Mouse (Mus musculus) embryonic facial prominence, embryonic 12.5 days (tissue): Measurements from ENCODE around the gene Farp1. TPM values are rescaled to one million over a fixed set of nuclear protein-coding genes. Genes with fewer than 3 reads are reported as not detected.
A peak's percentile ranks its signal among the peaks of the same experiment; 100 is the strongest.

Experiments
- ATAC-seq: fragments of 200-750 bp; cut with Nextera tagmentation; 2 replicates; pipeline ENCODE4 v1.8.0; 2017; ENCODE audit not compliant: insufficient number of reproducible peaks, insufficient read depth, low FRiP score, low TSS enrichment
- H3K27ac ChIP-seq: fragments of 300-500 bp; sonication (generic); 2 replicates; pipeline ENCODE4 v1.5.1; 2016; ENCODE audit warnings: mild to moderate bottlenecking
- H3K27me3 ChIP-seq: fragments of 300-500 bp; sonication (generic); 2 replicates; pipeline ENCODE4 v1.6.1; 2016; ENCODE audit warnings: mild to moderate bottlenecking, moderate library complexity
- H3K36me3 ChIP-seq: fragments of 300-500 bp; sonication (generic); 2 replicates; pipeline ENCODE4 v1.6.1; 2016; ENCODE audit warnings: mild to moderate bottlenecking
- H3K4me1 ChIP-seq: fragments of 300-500 bp; sonication (generic); 2 replicates; pipeline ENCODE4 v1.6.1; 2016
- H3K4me2 ChIP-seq: fragments of 300-500 bp; sonication (generic); replicated peaks from 2 replicates; pipeline ENCODE4 v1.6.1; 2016; ENCODE audit warnings: mild to moderate bottlenecking, moderate library complexity
- H3K4me3 ChIP-seq: fragments of 300-500 bp; sonication (generic); 2 replicates; pipeline ENCODE4 v1.5.1; 2016; ENCODE audit warnings: mild to moderate bottlenecking
- H3K9ac ChIP-seq: fragments of 300-500 bp; sonication (generic); 2 replicates; pipeline ENCODE4 v1.6.1; 2016; ENCODE audit warnings: mild to moderate bottlenecking, moderate library complexity
- H3K9me3 ChIP-seq: fragments of 300-500 bp; sonication (generic); 2 replicates; pipeline ENCODE4 v1.6.1; 2016; ENCODE audit warnings: mild to moderate bottlenecking, moderate library complexity
- WGBS: fragments of 180-500 bp; shearing (Covaris S2); methylation state at CpG from one replicate; pipeline ENCODE4 v1.1.7; 2016; 5-methylcytosine and 5-hydroxymethylcytosine counted together
- polyA plus RNA-seq: library from polyadenylated mRNA; unstranded; fragments of >200 nt; fragmentation: Nextera tagmentation; extraction: Ambion mirVana; gene quantifications from 2 replicates; pipeline ENCODE4 v1.2.1, GENCODE M21; 2016

Farp1 gene
- polyA plus RNA-seq, 1 experiment from 2014 or later: 55.9 TPM

DNA sequence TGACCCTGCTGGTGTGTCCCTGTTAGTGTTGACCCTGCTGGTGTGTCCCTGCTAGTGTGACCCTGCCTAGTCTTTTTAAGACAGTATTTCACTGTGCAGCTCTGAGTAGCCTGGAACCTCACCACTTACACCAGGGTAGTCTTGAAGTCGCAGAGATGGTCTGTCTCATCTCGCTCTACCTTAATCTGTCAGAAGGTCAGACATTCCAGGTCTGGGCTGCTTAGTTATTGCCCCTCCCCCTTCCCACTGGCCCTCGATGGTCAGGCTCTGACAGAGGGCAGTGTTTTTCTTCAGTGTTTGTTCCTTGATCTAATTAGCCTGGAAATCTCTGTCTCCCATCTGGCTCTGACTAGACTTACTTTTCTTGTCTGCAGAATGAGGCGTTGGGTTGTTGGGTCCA is 71.9 kb downstream of the Farp1 start:
- no peak overlapping the region for H3K4me3 ChIP-seq
- H3K9ac ChIP-seq: no peak overlapping the region
- no peaks in the 10 kb centered on the region for H3K9me3 ChIP-seq
- no peaks in the 10 kb centered on the region for H3K27me3 ChIP-seq
- 16% methylated on average over 4 of the region's 4 CpGs for WGBS
- peaks cover 6% of the 10 kb centered on the region for H3K36me3 ChIP-seq
- no peak for ATAC-seq
- peak overlapping the region; percentile 64 for H3K27ac ChIP-seq
- no peak overlapping the region for H3K4me2 ChIP-seq
- peaks cover 86% of the 10 kb centered on the region for H3K4me1 ChIP-seq

DNA sequence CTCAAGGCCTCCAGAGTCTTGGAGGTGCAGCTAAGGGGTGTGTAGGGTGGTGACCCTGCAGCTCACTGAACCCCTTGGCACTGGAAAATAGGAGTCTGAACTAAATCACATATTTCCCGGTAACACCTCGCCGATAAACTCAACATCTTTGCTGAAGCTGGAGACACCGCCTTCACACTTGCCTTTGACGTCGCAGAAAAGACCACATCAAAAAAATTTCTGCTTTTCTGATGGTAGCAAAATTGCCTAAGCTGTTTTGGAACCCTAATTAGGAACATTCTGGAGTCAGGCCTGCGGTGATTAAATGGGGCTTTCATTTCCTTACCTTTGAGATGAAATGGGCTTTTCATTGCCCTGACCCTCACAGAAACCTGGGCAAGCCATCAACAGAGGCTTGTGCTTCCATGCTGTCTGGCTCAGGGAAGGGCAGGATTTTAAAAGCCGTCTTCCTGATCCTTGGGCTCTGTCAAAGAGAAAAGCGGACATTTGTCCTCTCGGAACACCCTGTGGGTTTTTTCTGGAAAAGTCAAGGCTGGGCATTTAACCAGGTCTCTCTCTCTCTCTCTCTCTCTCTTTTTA is 72.8 kb downstream of the Farp1 start:
- Histone ChIP-seq H3K4me1 (peaks cover 89% of the 10 kb centered on the region), H3K27me3 (no peaks in the 10 kb centered on the region), H3K9ac (no peak overlapping the region), H3K27ac (peak overlapping the region; percentile 86), H3K36me3 (peaks cover 2% of the 10 kb centered on the region), H3K4me2 (no peak overlapping the region; the same call in 1 of the 2 replicates), H3K9me3 (no peaks in the 10 kb centered on the region), H3K4me3 (no peak overlapping the region)
- 40% methylated on average over 10 of the region's 10 CpGs for WGBS
- ATAC-seq: no peak

DNA sequence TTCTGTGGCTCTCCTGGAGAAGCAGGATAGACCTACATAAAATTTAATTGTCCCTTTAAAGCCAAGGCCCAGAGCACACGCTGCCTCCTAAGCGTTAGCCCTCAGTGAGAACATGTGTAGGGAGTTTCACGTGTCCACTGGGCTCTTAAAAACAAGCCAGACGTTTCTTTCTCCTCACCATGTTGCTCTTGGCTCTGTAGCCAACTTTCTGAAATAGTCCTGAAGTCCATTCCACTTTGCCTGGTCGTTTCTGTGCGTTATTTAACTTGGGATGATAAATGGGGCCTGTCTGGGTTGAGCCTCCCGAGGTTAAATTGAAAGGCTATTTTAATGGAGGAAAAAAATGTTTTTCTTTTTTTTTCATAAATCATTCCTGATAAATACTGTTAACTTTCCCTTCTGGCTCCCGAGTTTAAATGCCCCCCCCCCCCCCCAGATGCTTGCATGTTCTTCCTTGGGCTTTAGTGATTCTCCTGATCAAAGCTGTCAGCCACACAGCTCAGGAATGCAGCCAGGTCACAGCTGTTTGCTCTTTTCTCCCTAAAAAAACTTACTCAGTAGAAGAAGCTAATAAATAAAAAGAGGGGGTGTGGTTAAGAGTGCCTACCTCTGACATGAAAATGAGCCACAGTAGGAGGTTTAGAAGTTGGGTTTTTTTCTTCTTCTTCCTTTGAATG is 73.6 kb downstream of the Farp1 start:
- peak; percentile 47; the same call in 1 of the 2 replicates for ATAC-seq
- Histone ChIP-seq H3K27me3 (no peaks in the 10 kb centered on the region), H3K27ac (peak overlapping the region; percentile 86), H3K9ac (no peak overlapping the region), H3K9me3 (no peaks in the 10 kb centered on the region), H3K4me3 (no peak overlapping the region), H3K36me3 (no peaks in the 10 kb centered on the region), H3K4me2 (peak overlapping the region; percentile 28), H3K4me1 (peaks cover 83% of the 10 kb centered on the region)
- 6% methylated on average over 8 of the region's 8 CpGs for WGBS

DNA sequence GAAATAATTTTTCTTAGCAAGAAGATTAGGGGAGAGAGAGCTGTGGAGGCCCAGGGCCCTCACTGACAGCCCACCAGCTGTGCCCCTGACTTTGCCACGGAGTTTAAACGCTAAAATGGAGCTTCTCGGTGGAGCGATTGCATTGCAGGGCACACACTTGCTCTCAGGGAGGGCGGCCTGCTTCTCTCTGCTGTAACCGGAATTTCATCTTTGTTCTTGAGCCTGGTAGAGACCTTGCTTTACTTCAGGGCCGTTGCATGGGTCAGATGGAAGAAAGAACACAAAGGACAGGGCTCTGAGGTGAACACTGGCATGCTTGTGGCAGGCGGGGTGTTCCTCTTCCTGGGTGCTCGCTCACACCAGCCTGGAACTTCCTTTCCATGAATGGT is 74.1 kb downstream of the Farp1 start:
- Histone ChIP-seq H3K36me3 (no peaks in the 10 kb centered on the region), H3K9ac (no peak overlapping the region), H3K9me3 (no peaks in the 10 kb centered on the region), H3K27me3 (no peaks in the 10 kb centered on the region), H3K27ac (peak overlapping the region; percentile 86), H3K4me2 (peak overlapping the region; percentile 28; the same call in 1 of the 2 replicates), H3K4me1 (peaks cover 78% of the 10 kb centered on the region), H3K4me3 (no peak overlapping the region)
- WGBS: 17% methylated on average over 9 of the region's 9 CpGs
- ATAC-seq: no peak

DNA sequence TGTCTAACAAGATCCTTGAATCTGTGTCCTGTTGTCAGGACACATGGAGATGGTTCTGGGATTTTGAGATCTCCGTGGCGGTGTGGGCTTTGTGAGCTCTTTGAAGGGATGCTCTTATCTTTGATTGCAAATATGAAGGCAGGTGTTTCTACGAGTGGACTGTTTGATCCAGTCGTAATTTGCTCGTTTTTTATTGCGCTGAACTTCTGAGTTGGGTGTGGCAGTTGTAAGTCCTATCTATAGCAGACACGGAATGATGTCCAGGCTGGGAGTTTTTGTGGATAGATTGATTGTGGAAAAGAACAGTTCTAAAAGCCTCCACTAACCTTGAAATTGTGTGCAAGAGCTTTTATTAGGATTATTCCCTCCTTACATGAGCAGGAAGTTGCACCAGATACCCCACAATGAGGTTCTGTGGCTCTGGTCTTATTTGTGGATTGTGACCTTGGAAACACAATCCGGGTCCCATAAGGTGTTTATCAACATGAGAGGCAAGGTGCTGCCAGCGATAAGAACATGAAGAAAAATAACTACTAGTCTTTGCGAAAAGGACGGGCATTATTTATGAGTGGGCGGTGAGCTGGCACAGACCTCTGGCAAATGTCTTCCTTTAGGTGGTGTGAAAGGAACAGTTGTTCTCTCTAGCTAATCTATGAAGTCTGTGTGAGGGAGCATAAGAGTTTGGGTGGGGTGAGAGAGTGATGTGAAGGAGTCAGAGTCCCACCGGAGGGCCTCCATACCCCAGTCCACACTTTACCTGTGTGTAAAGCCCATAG is 75.7 kb downstream of the Farp1 start:
- WGBS: 89% methylated on average over 13 of the region's 13 CpGs
- peaks cover 63% of the 10 kb centered on the region for H3K4me1 ChIP-seq

DNA sequence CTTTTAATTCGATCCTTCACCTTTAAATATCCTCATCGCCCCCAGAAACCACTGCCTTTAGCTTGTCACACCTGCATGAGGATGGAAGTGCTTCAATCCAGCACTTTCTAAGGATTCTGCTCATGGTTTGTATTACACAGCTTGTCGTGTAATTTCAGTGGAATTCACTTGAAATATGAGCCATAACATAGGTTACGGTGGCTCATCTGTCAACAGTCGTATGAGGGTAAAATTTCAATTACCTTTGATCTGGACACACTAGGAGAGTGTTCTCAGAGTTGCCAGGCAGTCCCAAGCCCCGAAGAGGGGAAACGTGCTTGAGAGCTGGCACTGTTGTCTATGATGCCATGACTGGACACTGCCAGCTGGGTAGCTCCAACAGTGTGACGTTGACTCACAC is 77.1 kb downstream of the Farp1 start:
- H3K4me1 ChIP-seq: peaks cover 49% of the 10 kb centered on the region
- no peak overlapping the region for H3K9ac ChIP-seq
- H3K27me3 ChIP-seq: no peaks in the 10 kb centered on the region
- no peaks in the 10 kb centered on the region for H3K9me3 ChIP-seq
- peaks cover 12% of the 10 kb centered on the region for H3K36me3 ChIP-seq
- H3K4me3 ChIP-seq: no peak overlapping the region
- 37% methylated on average over 8 of the region's 8 CpGs for WGBS
- ATAC-seq: no peak
- 0 out of 2 replicates have a peak overlapping the region, but pooled peaks have one; percentile 51 for H3K27ac ChIP-seq
- no peak overlapping the region for H3K4me2 ChIP-seq

More for the DNA sequence above, 75.7 kb downstream of the Farp1 start:
- H3K27me3 ChIP-seq: no peaks in the 10 kb centered on the region
- H3K4me2 ChIP-seq: no peak overlapping the region
- H3K9ac ChIP-seq: no peak overlapping the region
- no peaks in the 10 kb centered on the region for H3K9me3 ChIP-seq
- H3K27ac ChIP-seq: no peak overlapping the region
- no peak for ATAC-seq
- H3K36me3 ChIP-seq: peaks cover 7% of the 10 kb centered on the region
- H3K4me3 ChIP-seq: no peak overlapping the region

DNA sequence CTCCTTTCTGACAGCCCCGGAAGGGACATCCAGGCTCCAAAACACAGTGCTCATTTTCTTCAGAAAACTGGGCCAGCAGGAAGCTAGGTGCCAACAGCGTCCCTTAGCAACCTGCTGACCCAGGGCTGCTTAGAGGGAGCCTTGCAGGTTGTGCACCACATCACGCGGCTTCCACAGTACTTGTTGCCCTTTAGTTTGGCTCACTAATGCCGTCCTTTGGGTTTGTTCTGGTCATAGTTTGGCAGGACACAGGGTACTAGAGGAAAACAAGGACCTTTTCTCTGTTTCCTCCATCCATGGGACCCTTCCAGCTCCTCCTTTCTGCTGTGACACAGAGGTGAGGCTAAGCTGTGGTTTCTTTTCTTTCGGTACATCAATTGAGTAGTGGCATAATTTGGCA is 78.8 kb downstream of the Farp1 start:
- H3K36me3 ChIP-seq: peaks cover 12% of the 10 kb centered on the region
- H3K4me2 ChIP-seq: no peak overlapping the region
- ATAC-seq: no peak
- H3K27me3 ChIP-seq: no peaks in the 10 kb centered on the region
- H3K4me1 ChIP-seq: peaks cover 36% of the 10 kb centered on the region
- H3K9ac ChIP-seq: no peak overlapping the region
- 88% methylated on average over 6 of the region's 6 CpGs for WGBS
- no peaks in the 10 kb centered on the region for H3K9me3 ChIP-seq
- H3K27ac ChIP-seq: no peak overlapping the region
- no peak overlapping the region for H3K4me3 ChIP-seq

DNA sequence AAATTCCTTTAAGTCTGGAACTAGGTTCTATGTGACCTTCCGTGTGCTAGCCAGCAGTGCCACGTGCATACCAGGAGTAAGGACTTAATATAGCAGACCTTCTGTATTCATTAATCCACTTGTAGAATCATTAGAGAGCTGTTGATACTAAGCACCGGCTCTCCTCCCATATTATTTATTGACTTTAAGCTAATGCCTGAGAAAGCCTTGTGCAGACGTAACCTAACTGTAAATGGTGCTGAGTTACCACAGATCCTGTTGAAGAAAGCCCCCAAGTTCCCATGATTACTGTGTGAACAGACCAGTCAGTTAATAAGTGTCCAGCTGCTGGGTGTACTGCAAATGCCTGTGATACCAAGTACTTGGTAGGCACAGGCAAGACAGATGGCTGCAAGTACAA is 81.7 kb downstream of the Farp1 start:
- peaks cover 12% of the 10 kb centered on the region for H3K36me3 ChIP-seq

DNA sequence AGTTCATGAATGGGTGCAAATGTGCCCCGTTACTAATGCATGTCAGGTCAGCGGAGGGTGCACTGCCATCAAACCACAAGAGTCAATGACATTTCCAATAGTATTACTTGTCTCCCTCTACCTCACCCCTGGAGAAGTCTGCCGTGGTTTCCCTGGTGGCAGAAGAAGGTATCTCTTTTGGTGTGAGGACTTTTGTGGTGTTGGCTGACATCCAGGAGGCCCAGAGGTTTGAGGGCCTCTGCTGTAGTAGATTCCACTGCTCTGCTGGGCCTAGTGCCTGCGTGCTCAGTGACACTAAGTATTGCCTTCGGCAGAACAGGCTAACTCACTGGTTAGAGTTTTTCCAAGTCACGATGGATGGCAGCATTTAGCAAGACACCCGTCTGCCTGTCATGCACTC is 83.9 kb downstream of the Farp1 start:
- Histone ChIP-seq H3K4me2 (no peak overlapping the region), H3K9ac (no peak overlapping the region), H3K4me3 (no peak overlapping the region), H3K4me1 (peaks cover 31% of the 10 kb centered on the region), H3K27me3 (no peaks in the 10 kb centered on the region), H3K36me3 (peaks cover 12% of the 10 kb centered on the region), H3K27ac (0 out of 2 replicates have a peak overlapping the region, but pooled peaks have one; percentile 5), H3K9me3 (no peaks in the 10 kb centered on the region)
- WGBS: 72% methylated on average over 7 of the region's 7 CpGs
- ATAC-seq: no peak

More for the DNA sequence above, 81.7 kb downstream of the Farp1 start:
- H3K27me3 ChIP-seq: no peaks in the 10 kb centered on the region
- no peak overlapping the region for H3K27ac ChIP-seq
- no peak for ATAC-seq
- H3K4me1 ChIP-seq: peaks cover 23% of the 10 kb centered on the region
- no peaks in the 10 kb centered on the region for H3K9me3 ChIP-seq
- H3K9ac ChIP-seq: no peak overlapping the region
- 83% methylated on average over 4 of the region's 4 CpGs for WGBS
- no peak overlapping the region for H3K4me2 ChIP-seq
- no peak overlapping the region for H3K4me3 ChIP-seq

DNA sequence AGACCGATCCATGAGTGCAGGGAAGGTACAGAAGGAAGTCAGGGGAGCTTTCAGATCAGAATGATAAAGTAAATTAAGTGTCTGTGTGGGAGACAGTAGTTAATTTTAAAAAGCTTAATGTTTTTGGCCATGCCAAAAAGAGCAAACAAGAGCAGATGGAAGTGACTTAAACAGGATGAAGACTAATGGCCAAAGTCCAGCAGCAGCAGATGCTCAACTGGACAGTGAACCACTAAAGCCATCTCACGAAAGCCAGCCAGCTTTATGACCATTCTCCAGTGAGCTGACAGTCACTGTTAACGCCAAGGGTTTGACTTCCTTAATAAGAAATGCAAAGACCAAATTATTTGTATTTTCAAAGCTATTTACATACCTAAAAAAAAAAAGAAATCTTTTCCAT is 86.7 kb downstream of the Farp1 start:
- Histone ChIP-seq H3K4me1 (peaks cover 44% of the 10 kb centered on the region), H3K4me3 (no peak overlapping the region), H3K27me3 (no peaks in the 10 kb centered on the region), H3K9me3 (no peaks in the 10 kb centered on the region), H3K4me2 (no peak overlapping the region), H3K27ac (no peak overlapping the region), H3K9ac (no peak overlapping the region), H3K36me3 (no peaks in the 10 kb centered on the region)
- 83% methylated on average over 3 of the region's 3 CpGs for WGBS
- ATAC-seq: no peak

DNA sequence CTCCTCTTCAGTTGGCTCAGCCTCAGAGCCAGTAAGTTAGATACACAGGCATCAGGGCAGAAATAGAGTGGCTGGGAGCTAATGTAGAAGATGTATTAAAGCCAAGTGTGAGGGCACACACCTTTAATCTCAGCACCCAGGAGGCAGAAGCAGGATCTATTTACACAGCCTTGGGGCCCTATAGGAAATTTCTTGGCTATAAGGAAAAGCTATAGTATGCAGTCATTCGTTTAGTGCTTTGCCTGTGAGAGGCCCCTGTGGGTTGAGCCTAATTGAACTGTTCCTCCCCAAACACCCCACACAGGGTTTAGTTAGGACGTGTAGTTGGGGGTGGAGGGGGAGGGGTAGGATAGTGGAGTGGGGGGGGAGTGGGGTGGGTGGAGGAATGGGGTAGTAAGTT is 87.9 kb downstream of the Farp1 start:
- no peak for ATAC-seq
- Histone ChIP-seq H3K4me1 (peaks cover 46% of the 10 kb centered on the region), H3K27ac (no peak overlapping the region), H3K9me3 (no peaks in the 10 kb centered on the region), H3K4me3 (no peak overlapping the region), H3K4me2 (no peak overlapping the region), H3K27me3 (no peaks in the 10 kb centered on the region), H3K36me3 (no peaks in the 10 kb centered on the region), H3K9ac (no peak overlapping the region)
- WGBS: 23% methylated on average over 2 of the region's 2 CpGs
